In genomic region chr8:35143684-35144083, GRCm38 (mm10) we compare ENCODE assay signal across 12 mouse cellular contexts.
"Had no signal": no experiment of that assay in that cellular context is flagged by ENCODE, and none has a peak within 500 bp of the region (broad histone marks: within the 10 kb centered on the region; RNA-seq: fewer than 3 reads in every experiment).

No protein-coding gene starts in this region.

- H3K9me3 ChIP-seq: limb, embryonic 12.5 days; neural tube, embryonic 15.5 days had no signal

- H3K36me3 ChIP-seq: limb, embryonic 12.5 days; neural tube, embryonic 15.5 days had no signal

- H3K4me1 ChIP-seq: neural tube, embryonic 15.5 days had no signal

- H3K4me3 ChIP-seq: limb, embryonic 12.5 days; myocyte; neural tube, embryonic 15.5 days had no signal

- H3K27me3 ChIP-seq: limb, embryonic 12.5 days; neural tube, embryonic 15.5 days had no signal

- H3K4me2 ChIP-seq: limb, embryonic 12.5 days; neural tube, embryonic 15.5 days had no signal

- H3K27ac ChIP-seq: kidney, postnatal 0 days; limb, embryonic 12.5 days; liver, embryonic 14.5 days; macrophage; neural tube, embryonic 15.5 days; stomach, postnatal 0 days had no signal

- DNase-seq: layer of hippocampus, adult 9-11 months; layer of hippocampus, postnatal 36 days; lung, adult 18-20 months; right cerebral cortex, adult 18-20 months; right cerebral cortex, postnatal 25 days had no signal

- H3K9ac ChIP-seq: limb, embryonic 12.5 days; liver, embryonic 14.5 days; neural tube, embryonic 15.5 days had no signal
